Mouse (Mus musculus) embryonic fibroblast, embryonic 13.5 days (primary cell): ENCODE results near the gene Bbs10. TPM values are rescaled to one million over a fixed set of nuclear protein-coding genes. Genes with fewer than 3 reads are reported as not detected.

Source experiments
- H3K27ac ChIP-seq: 2 replicates; pipeline ENCODE4 v1.5.1; 2012; ENCODE audit warnings: low read length, control low read depth, inconsistent platforms; ENCODE audit not compliant: insufficient read depth
- H3K4me1 ChIP-seq: 2 replicates; pipeline ENCODE4 v1.6.1; 2011; ENCODE audit warnings: low read length; ENCODE audit not compliant: control insufficient read depth, insufficient read depth
- H3K4me3 ChIP-seq: 2 replicates; pipeline ENCODE4 v1.5.1; 2011; ENCODE audit warnings: mild to moderate bottlenecking, control low read depth, low read length; ENCODE audit not compliant: insufficient read depth
- CTCF ChIP-seq: IDR thresholded peaks from 2 replicates; pipeline ENCODE4 v1.5.1; 2011; ENCODE audit warnings: mild to moderate bottlenecking, control low read depth, low read length, moderate library complexity, borderline replicate concordance; ENCODE audit not compliant: insufficient read depth
- POLR2A ChIP-seq: IDR thresholded peaks from 2 replicates; pipeline ENCODE4 v1.6.1; 2011; ENCODE audit warnings: low read depth, mild to moderate bottlenecking, control low read depth, low read length, moderate library complexity
- polyA plus RNA-seq: library from polyadenylated mRNA; stranded (reverse); fragments of >200 nt; gene quantifications from 2 replicates; pipeline ENCODE4 v1.2.4, GENCODE M21; 2011; ENCODE audit warnings: low read depth; ENCODE audit not compliant: missing spikeins, insufficient read length

The Bbs10 gene
- polyA plus RNA-seq, 1 experiment: 2.8 TPM

DNA sequence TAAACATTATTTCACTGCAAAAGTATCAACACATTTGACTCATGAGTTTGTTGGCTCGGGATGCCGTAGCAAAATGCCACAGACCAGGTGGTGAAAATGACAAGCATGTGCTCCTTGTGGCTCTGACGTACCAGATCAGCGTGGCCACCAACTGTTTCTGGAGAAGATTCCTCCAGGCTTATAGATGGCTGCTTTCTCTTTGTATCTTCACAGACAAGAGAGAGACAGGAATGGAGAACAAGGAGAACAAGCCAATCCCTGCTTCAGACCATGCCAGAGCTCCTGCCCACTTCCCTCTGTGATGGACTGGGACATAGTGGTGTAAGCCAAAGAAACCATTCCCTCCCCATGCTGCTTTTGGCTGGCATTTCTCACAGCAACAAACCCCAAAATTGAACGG, 45.1 kb downstream of the Bbs10 start:
- Histone ChIP-seq H3K4me3 (no peak overlapping the region), H3K4me1 (no peaks in the 10 kb centered on the region), H3K27ac (no peak overlapping the region)
- TF ChIP-seq CTCF: no peak
- no peak for TF ChIP-seq POLR2A

DNA sequence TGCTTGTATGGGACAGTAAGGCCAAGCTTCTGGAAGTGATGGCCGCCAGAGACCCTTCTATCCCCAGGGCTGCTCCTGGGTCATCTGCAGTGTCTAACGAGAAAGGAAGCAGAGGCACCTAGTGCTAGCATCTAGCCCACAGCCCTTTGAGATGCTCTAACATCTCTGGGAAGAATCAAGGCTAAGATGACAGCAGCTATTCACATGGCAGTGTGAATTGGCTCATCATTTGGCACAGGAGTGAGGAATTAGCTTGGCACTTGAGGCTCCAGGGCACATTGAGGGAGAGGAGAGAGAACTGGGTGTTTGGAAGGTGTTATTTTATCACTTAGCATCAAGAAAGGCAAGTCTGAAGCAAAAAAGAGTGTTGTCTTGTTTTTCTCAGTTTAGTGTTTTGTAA, 49.8 kb downstream of the Bbs10 start:
- Histone ChIP-seq H3K27ac (no peak overlapping the region), H3K4me1 (no peaks in the 10 kb centered on the region), H3K4me3 (no peak overlapping the region)
- TF ChIP-seq CTCF (no peak), POLR2A (no peak)

Other genes starting within 250 kb of the Bbs10 start
- gene Osbpl8, start 133.9 kb upstream of the Bbs10 start, polyA plus RNA-seq: 24.3 and 24.8 TPM in 2 replicates
- gene Nap1l1, start 174.5 kb downstream of the Bbs10 start, polyA plus RNA-seq: 496 and 532 TPM in 2 replicates
- 19.9 and 41.4 TPM in 2 replicates for gene Phlda1, start 207.6 kb downstream of the Bbs10 start, polyA plus RNA-seq